Mouse (Mus musculus) hindbrain, embryonic 11.5 days (tissue): ENCODE data around the gene Lyzl4. TPM values are rescaled to one million over a fixed set of nuclear protein-coding genes. Genes with fewer than 3 reads are reported as not detected.

ENCODE experiments used
- ATAC-seq: fragments of 200-750 bp; cut with Nextera tagmentation; 2 replicates; pipeline ENCODE4 v1.8.0; 2017; ENCODE audit warnings: mild to moderate bottlenecking, moderate TSS enrichment, moderate library complexity; ENCODE audit not compliant: low FRiP score
- DNase-seq: peaks from one replicate; pipeline ENCODE4 v3.0.0-alpha.2; 2015; ENCODE audit warnings: low spot score
- H3K27ac ChIP-seq: fragments of 300-500 bp; sonication (generic); 2 replicates; pipeline ENCODE4 v1.5.1; 2014; ENCODE audit warnings: mild to moderate bottlenecking, low read depth, low read length
- H3K27me3 ChIP-seq: fragments of 300-500 bp; sonication (generic); 2 replicates; pipeline ENCODE4 v1.6.1; 2014; ENCODE audit warnings: mild to moderate bottlenecking, low read length, moderate library complexity, mixed read lengths; ENCODE audit not compliant: control insufficient read depth, insufficient read depth
- H3K36me3 ChIP-seq: fragments of 300-500 bp; sonication (generic); 2 replicates; pipeline ENCODE4 v1.6.1; 2014; ENCODE audit warnings: mild to moderate bottlenecking, low read length, moderate library complexity, mixed read lengths; ENCODE audit not compliant: control insufficient read depth, insufficient read depth
- H3K4me1 ChIP-seq: fragments of 300-500 bp; sonication (generic); replicated peaks from 2 replicates; pipeline ENCODE4 v1.6.1; 2014; ENCODE audit warnings: low read length, mixed read lengths; ENCODE audit not compliant: control insufficient read depth, insufficient read depth
- H3K4me2 ChIP-seq: fragments of 300-500 bp; sonication (generic); replicated peaks from 2 replicates; pipeline ENCODE4 v1.6.1; 2014; ENCODE audit warnings: mild to moderate bottlenecking, low read depth, low read length
- H3K4me3 ChIP-seq: fragments of 300-500 bp; sonication (generic); 2 replicates; pipeline ENCODE4 v1.5.1; 2014; ENCODE audit warnings: low read depth, low read length
- H3K9ac ChIP-seq: fragments of 300-500 bp; sonication (generic); 2 replicates; pipeline ENCODE4 v1.6.1; 2014; ENCODE audit warnings: low read depth, low read length
- H3K9me3 ChIP-seq: fragments of 300-500 bp; sonication (generic); 2 replicates; pipeline ENCODE4 v1.6.1; 2016; ENCODE audit warnings: low read length; ENCODE audit not compliant: control insufficient read depth
- WGBS: fragments of 180-500 bp; shearing (Covaris S2); extraction: QIAGEN DNeasy Blood & Tissue Kit; methylation state at CpG from one replicate; pipeline ENCODE4 v1.1.7; 2014; 5-methylcytosine and 5-hydroxymethylcytosine counted together
- polyA plus RNA-seq: library from polyadenylated mRNA; unstranded; fragments of >200 nt; fragmentation: Nextera tagmentation; extraction: Ambion mirVana; gene quantifications from 2 replicates; pipeline ENCODE4 v1.2.1, GENCODE M21; 2014

The Lyzl4 gene
- polyA plus RNA-seq, 1 experiment from 2014 or later = not detected

GRCm38 (mm10) chr9:121663467-121663866 lies 21.6 kb upstream of the Lyzl4 start:
- Histone ChIP-seq H3K4me2 (no peak overlapping the region), H3K36me3 (no peaks in the 10 kb centered on the region), H3K27me3 (no peaks in the 10 kb centered on the region), H3K9me3 (no peaks in the 10 kb centered on the region), H3K27ac (no peak overlapping the region), H3K4me3 (no peak overlapping the region), H3K9ac (no peak overlapping the region), H3K4me1 (peaks cover 3% of the 10 kb centered on the region)
- DNase-seq (no peak), ATAC-seq (no peak)
- WGBS = 79% methylated on average over 6 of the region's 6 CpGs

- Histone ChIP-seq H3K9ac (no peak overlapping the region), H3K27ac (no peak overlapping the region), H3K4me3 (no peak overlapping the region), H3K27me3 (no peaks in the 10 kb centered on the region), H3K9me3 (no peaks in the 10 kb centered on the region), H3K36me3 (no peaks in the 10 kb centered on the region), H3K4me2 (no peak overlapping the region), H3K4me1 (no peaks in the 10 kb centered on the region)
- ATAC-seq (no peak), DNase-seq (no peak)
- WGBS = 89% methylated on average over 7 of the region's 7 CpGs
These were observed 17.9 kb upstream of the Lyzl4 start for GRCm38 (mm10) chr9:121659791-121660190.

GRCm38 (mm10) chr9:121658248-121658647 lies 16.4 kb upstream of the Lyzl4 start:
- Histone ChIP-seq H3K9me3 (no peaks in the 10 kb centered on the region), H3K4me3 (no peak overlapping the region), H3K4me2 (no peak overlapping the region), H3K9ac (no peak overlapping the region), H3K27me3 (no peaks in the 10 kb centered on the region), H3K4me1 (no peaks in the 10 kb centered on the region), H3K27ac (no peak overlapping the region), H3K36me3 (no peaks in the 10 kb centered on the region)
- DNase-seq = no peak
- ATAC-seq = no peak
- WGBS = 81% methylated on average over 7 of the region's 7 CpGs

- Histone ChIP-seq H3K9me3 (no peaks in the 10 kb centered on the region), H3K4me2 (no peak overlapping the region), H3K27ac (no peak overlapping the region)
These were observed 15.2 kb upstream of the Lyzl4 start for GRCm38 (mm10) chr9:121657143-121657542.

GRCm38 (mm10) chr9:121656322-121656721 lies 14.4 kb upstream of the Lyzl4 start:
- no peak overlapping the region for H3K4me2 ChIP-seq
- no peak for ATAC-seq
- H3K27me3 ChIP-seq = no peaks in the 10 kb centered on the region
- H3K27ac ChIP-seq = no peak overlapping the region
- H3K9me3 ChIP-seq = no peaks in the 10 kb centered on the region
- no peaks in the 10 kb centered on the region for H3K4me1 ChIP-seq
- no peaks in the 10 kb centered on the region for H3K36me3 ChIP-seq
- no peak overlapping the region for H3K4me3 ChIP-seq
- 81% methylated on average over 5 of the region's 5 CpGs for WGBS
- no peak overlapping the region for H3K9ac ChIP-seq
- DNase-seq = no peak

More at GRCm38 (mm10) chr9:121657143-121657542, 15.2 kb upstream of the Lyzl4 start:
- no peak for DNase-seq
- no peak for ATAC-seq
- WGBS = 78% methylated on average over 13 of the region's 13 CpGs
- no peak overlapping the region for H3K9ac ChIP-seq
- no peaks in the 10 kb centered on the region for H3K4me1 ChIP-seq
- H3K27me3 ChIP-seq = no peaks in the 10 kb centered on the region
- no peak overlapping the region for H3K4me3 ChIP-seq
- H3K36me3 ChIP-seq = no peaks in the 10 kb centered on the region

GRCm38 (mm10) chr9:121653668-121654067 lies 11.8 kb upstream of the Lyzl4 start:
- Histone ChIP-seq H3K9ac (no peak overlapping the region), H3K4me1 (no peaks in the 10 kb centered on the region), H3K27me3 (no peaks in the 10 kb centered on the region), H3K4me2 (no peak overlapping the region), H3K4me3 (no peak overlapping the region), H3K27ac (no peak overlapping the region), H3K36me3 (no peaks in the 10 kb centered on the region), H3K9me3 (no peaks in the 10 kb centered on the region)
- 91% methylated on average over 10 of the region's 10 CpGs for WGBS
- ATAC-seq (no peak), DNase-seq (no peak)

- no peak overlapping the region for H3K9ac ChIP-seq
- H3K4me2 ChIP-seq = no peak overlapping the region
- H3K36me3 ChIP-seq = no peaks in the 10 kb centered on the region
- no peak for DNase-seq
- ATAC-seq = no peak
- H3K27ac ChIP-seq = no peak overlapping the region
- WGBS = 78% methylated on average over 7 of the region's 7 CpGs
- H3K27me3 ChIP-seq = peaks cover 22% of the 10 kb centered on the region
- no peak overlapping the region for H3K4me3 ChIP-seq
- H3K9me3 ChIP-seq = no peaks in the 10 kb centered on the region
- H3K4me1 ChIP-seq = peaks cover 8% of the 10 kb centered on the region
These were observed 5.1 kb upstream of the Lyzl4 start for GRCm38 (mm10) chr9:121647026-121647425.

GRCm38 (mm10) chr9:121644855-121645254 lies 3.0 kb upstream of the Lyzl4 start:
- DNase-seq (no peak), ATAC-seq (no peak)
- Histone ChIP-seq H3K27ac (no peak overlapping the region), H3K4me2 (no peak overlapping the region), H3K36me3 (no peaks in the 10 kb centered on the region), H3K27me3 (peaks cover 40% of the 10 kb centered on the region), H3K9me3 (no peaks in the 10 kb centered on the region), H3K4me3 (no peak overlapping the region), H3K9ac (no peak overlapping the region), H3K4me1 (peaks cover 9% of the 10 kb centered on the region)
- WGBS = 87% methylated on average over 3 of the region's 3 CpGs

- H3K4me2 ChIP-seq = peak within 1 kb of the TSS; percentile 83
- peaks cover 9% of the 10 kb centered on the region for H3K4me1 ChIP-seq
- peak within 1 kb of the TSS; percentile 43 for H3K4me3 ChIP-seq
- H3K27ac ChIP-seq = no peak within 1 kb of the TSS
- H3K27me3 ChIP-seq = peaks cover 42% of the 10 kb centered on the region
- H3K9me3 ChIP-seq = no peaks in the 10 kb centered on the region
- H3K36me3 ChIP-seq = no peaks in the 10 kb centered on the region
- H3K9ac ChIP-seq = peak within 1 kb of the TSS; percentile 57
- DNase-seq (peak; percentile 75), ATAC-seq (peak; percentile 86)
- under 1% methylated on average over 62 of the region's 79 CpGs for WGBS
These were observed 695 bp upstream of the Lyzl4 start, which contains the start of gene Vipr1 for GRCm38 (mm10) chr9:121642401-121643181. TSS of gene Vipr1 (plus strand) at chr9:121642716.
